In the genomic region with DNA sequence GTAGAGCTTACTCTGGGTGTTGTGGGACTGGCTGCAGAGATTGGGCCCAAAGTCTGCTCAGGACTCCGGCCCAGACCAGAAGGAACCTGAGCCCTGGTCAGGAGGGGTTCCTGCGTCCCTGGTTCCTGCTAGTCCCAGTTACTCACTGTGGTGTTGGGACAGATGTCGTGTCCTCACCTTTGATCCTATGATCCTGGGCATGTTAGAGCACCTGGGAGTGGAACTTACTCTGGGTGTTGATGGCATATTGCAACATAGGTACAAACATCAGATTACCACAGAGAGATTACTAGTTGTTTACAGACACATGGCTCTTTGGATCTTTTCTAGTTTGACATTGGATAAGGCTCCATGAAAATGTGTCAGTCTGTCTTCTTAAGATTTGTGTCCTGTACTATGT, we compare ENCODE assay signal across 11 mouse cellular contexts.
"Had no signal": no experiment of that assay in that cellular context is flagged by ENCODE, and none has a peak within 500 bp of the region (broad histone marks: within the 10 kb centered on the region; RNA-seq: fewer than 3 reads in every experiment).

No protein-coding gene starts in this region.

- H3K4me3 ChIP-seq: kidney, embryonic 15.5 days; limb, embryonic 15.5 days; lung, embryonic 15.5 days; midbrain, embryonic 12.5 days had no signal

- H3K36me3 ChIP-seq: lung, embryonic 15.5 days had no signal

- H3K27ac ChIP-seq: kidney, embryonic 15.5 days; limb, embryonic 15.5 days; lung, embryonic 15.5 days; midbrain, embryonic 12.5 days had no signal

- DNase-seq: kidney, adult 2 months; kidney, postnatal 14 days; right cerebral cortex, adult 18-20 months; spleen, adult 18-20 months; thymus, postnatal 36 days had no signal

- H3K9ac ChIP-seq: kidney, embryonic 15.5 days; limb, embryonic 15.5 days; lung, embryonic 15.5 days; midbrain, embryonic 12.5 days had no signal

- H3K9me3 ChIP-seq: kidney, embryonic 15.5 days; limb, embryonic 15.5 days; lung, embryonic 15.5 days; midbrain, embryonic 12.5 days had no signal

- H3K4me1 ChIP-seq: kidney, embryonic 15.5 days; limb, embryonic 15.5 days; lung, embryonic 15.5 days; midbrain, embryonic 12.5 days had no signal

- H3K4me2 ChIP-seq: kidney, embryonic 15.5 days; limb, embryonic 15.5 days; lung, embryonic 15.5 days; midbrain, embryonic 12.5 days had no signal

- ATAC-seq: hindbrain, embryonic 16.5 days; inflammation-experienced regulatory T-cells, adult 6 months had no signal

- H3K27me3 ChIP-seq: kidney, embryonic 15.5 days; limb, embryonic 15.5 days; lung, embryonic 15.5 days; midbrain, embryonic 12.5 days had no signal
